Mouse (Mus musculus) ES-E14 (cell line): Measurements from ENCODE around the gene Pacrg. TPM values are rescaled to one million over a fixed set of nuclear protein-coding genes. Genes with fewer than 3 reads are reported as not detected.

Experiments
- DNase-seq: peaks from one replicate; pipeline ENCODE4 v3.0.0-alpha.2; 2013; ENCODE audit warnings: low read depth, low spot score
- H3K27ac ChIP-seq: 2 replicates; pipeline ENCODE4 v1.5.1; 2012; ENCODE audit warnings: low read depth, mild to moderate bottlenecking, low read length, moderate library complexity, mixed read lengths; ENCODE audit not compliant: poor library complexity, insufficient read depth, severe bottlenecking
- H3K36me3 ChIP-seq: 2 replicates; pipeline ENCODE4 v1.6.1; 2012; ENCODE audit warnings: mild to moderate bottlenecking, low read length, moderate library complexity, mixed read lengths; ENCODE audit not compliant: control insufficient read depth, poor library complexity, insufficient read depth, severe bottlenecking
- H3K4me1 ChIP-seq, 2 experiments: fragments of 150-350 bp in 1 of 2; sonication (generic) in 1 of 2; 2 replicates each; pipeline ENCODE4 v1.6.1; 2012; ENCODE audit warnings: low read length in 2 of 2, mild to moderate bottlenecking in 1 of 2, mixed read lengths in 1 of 2; ENCODE audit not compliant: control insufficient read depth in 2 of 2, insufficient read depth in 2 of 2, poor library complexity in 1 of 2
- H3K4me3 ChIP-seq, 2 experiments: fragments of 150-350 bp in 1 of 2; sonication (generic) in 1 of 2; 2 replicates each; pipeline ENCODE4 v1.5.1; 2012; ENCODE audit warnings: low read length in 2 of 2, low read depth in 1 of 2, mild to moderate bottlenecking in 1 of 2, mixed read lengths in 1 of 2; ENCODE audit not compliant: insufficient read depth in 1 of 2, poor library complexity in 1 of 2, severe bottlenecking in 1 of 2
- H3K9ac ChIP-seq: 2 replicates; pipeline ENCODE4 v1.6.1; 2012; ENCODE audit warnings: low read depth, mild to moderate bottlenecking, low read length, mixed read lengths; ENCODE audit not compliant: poor library complexity, insufficient read depth, severe bottlenecking
- H3K9me3 ChIP-seq: fragments of 150-350 bp; sonication (generic); 2 replicates; pipeline ENCODE4 v1.6.1; 2012; ENCODE audit warnings: low read depth, mild to moderate bottlenecking, low read length; ENCODE audit not compliant: control insufficient read depth, insufficient read depth
- CHD2 ChIP-seq: IDR thresholded peaks from 2 replicates; pipeline ENCODE4 v1.6.1; 2014; ENCODE audit warnings: mild to moderate bottlenecking, low read depth, low read length, inconsistent platforms
- HCFC1 ChIP-seq: IDR thresholded peaks from 2 replicates; pipeline ENCODE4 v1.6.1; 2012; ENCODE audit warnings: low read length, inconsistent platforms, borderline replicate concordance; ENCODE audit not compliant: insufficient read depth
- MAFK ChIP-seq: IDR thresholded peaks from 2 replicates; pipeline ENCODE4 v1.6.1; 2014; ENCODE audit warnings: mild to moderate bottlenecking, low read depth, low read length, inconsistent platforms; ENCODE audit not compliant: insufficient read depth
- ZC3H11A ChIP-seq: IDR thresholded peaks from 2 replicates; pipeline ENCODE4 v1.6.1; 2012; ENCODE audit warnings: low read depth, mild to moderate bottlenecking, inconsistent platforms, low read length, borderline replicate concordance
- ZNF384 ChIP-seq: IDR thresholded peaks from 2 replicates; pipeline ENCODE4 v1.6.1; 2012; ENCODE audit warnings: low read depth, low read length, inconsistent platforms
- in situ Hi-C, 2 experiments: fragments of 600-800 bp; cut with MboI; formaldehyde crosslinking; loops; one replicate each; pipeline ENCODE4 v1.15.1; 2025; ENCODE audit warnings: low sequenced_read_pairs in 2 of 2, inconsistent platforms in 1 of 2; ENCODE audit not compliant: unreplicated experiment in 2 of 2
- total RNA-seq: library from RNA; depleted of rRNA; stranded (reverse); fragments of 300-350 nt; gene quantifications from 2 replicates; pipeline ENCODE4 v1.2.3, GENCODE M21; 2012

Gene Pacrg
- total RNA-seq, 1 experiment: 0.27 TPM

- H3K27ac ChIP-seq: no peak overlapping the region
- H3K4me3 ChIP-seq: no peak overlapping the region
- in situ Hi-C loops: no loop called here
- no peak for TF ChIP-seq ZNF384
- TF ChIP-seq ZC3H11A: no peak
- TF ChIP-seq HCFC1: no peak
- no peak for TF ChIP-seq CHD2
- no peak for TF ChIP-seq MAFK
- DNase-seq: no peak
- no peak overlapping the region for H3K9ac ChIP-seq
- H3K4me1 ChIP-seq: peaks cover 8 to 15% of the 10 kb centered on the region in 2 experiments
- no peaks in the 10 kb centered on the region for H3K9me3 ChIP-seq
- no peaks in the 10 kb centered on the region for H3K36me3 ChIP-seq
Measured at GRCm38 (mm10) chr17:10394855-10395254, 445.3 kb downstream of the Pacrg start.

GRCm38 (mm10) chr17:10393766-10394165 is 446.3 kb downstream of the Pacrg start:
- in situ Hi-C loops: no loop called here
- Histone ChIP-seq H3K9ac (no peak overlapping the region), H3K4me1 (peaks cover 11 to 19% of the 10 kb centered on the region in 2 experiments), H3K9me3 (no peaks in the 10 kb centered on the region), H3K36me3 (no peaks in the 10 kb centered on the region), H3K4me3 (no peak overlapping the region), H3K27ac (no peak overlapping the region)
- no peak for DNase-seq
- TF ChIP-seq MAFK (no peak), ZC3H11A (no peak), CHD2 (no peak), HCFC1 (no peak), ZNF384 (no peak)

- in situ Hi-C loops: no loop called here
- DNase-seq: no peak
- Histone ChIP-seq H3K9me3 (no peaks in the 10 kb centered on the region), H3K4me3 (no peak overlapping the region), H3K27ac (no peak overlapping the region), H3K36me3 (no peaks in the 10 kb centered on the region), H3K4me1 (peaks cover 4 to 16% of the 10 kb centered on the region in 2 experiments; a peak in 3 of 4 replicates), H3K9ac (no peak overlapping the region)
- no peak for TF ChIP-seq MAFK
- no peak for TF ChIP-seq ZNF384
Measured at GRCm38 (mm10) chr17:10392342-10393034, 447.6 kb downstream of the Pacrg start.

- H3K9me3 ChIP-seq: no peaks in the 10 kb centered on the region
- no peak overlapping the region for H3K4me3 ChIP-seq
- H3K4me1 ChIP-seq: peaks cover 4 to 14% of the 10 kb centered on the region in 2 experiments; a peak in 2 of 4 replicates
- no peak overlapping the region for H3K27ac ChIP-seq
- H3K36me3 ChIP-seq: no peaks in the 10 kb centered on the region
- DNase-seq: no peak
- in situ Hi-C loops: no loop called here
- TF ChIP-seq ZC3H11A (no peak), CHD2 (no peak), HCFC1 (no peak), MAFK (no peak), ZNF384 (no peak)
- no peak overlapping the region for H3K9ac ChIP-seq
Measured at GRCm38 (mm10) chr17:10390232-10391172, 449.6 kb downstream of the Pacrg start.
